Mouse (Mus musculus) MEL (cell line): ENCODE results near the gene Map7d1. TPM values are rescaled to one million over a fixed set of nuclear protein-coding genes. Genes with fewer than 3 reads are reported as not detected.
A peak's percentile ranks its signal among the peaks of the same experiment; 100 is the strongest.
"Not testable (repeated sequence)": the region's sequence is repeated elsewhere in the genome, so short reads cannot be mapped to it uniquely, and the experiment has no call there.

Source experiments
- DNase-seq: peaks from one replicate; pipeline ENCODE4 v3.0.0; 2011; ENCODE audit warnings: low read depth, low spot score
- H3K27ac ChIP-seq: 2 replicates; pipeline ENCODE4 v1.5.1; 2012; ENCODE audit warnings: low read depth, mild to moderate bottlenecking, control low read depth, low read length, moderate library complexity; ENCODE audit not compliant: control insufficient read depth
- H3K27me3 ChIP-seq, 2 experiments: fragments of 150-350 bp in 1 of 2; sonication (generic) in 1 of 2; 2 replicates each; pipeline ENCODE4 v1.6.1; 2012; ENCODE audit warnings: low read length in 2 of 2, mild to moderate bottlenecking in 2 of 2, improper control_type of control experiment in 1 of 2, moderate library complexity in 1 of 2; ENCODE audit not compliant: insufficient read depth in 2 of 2, control insufficient read depth in 1 of 2
- H3K36me3 ChIP-seq, 2 experiments: 2 replicates each; pipeline ENCODE4 v1.6.1; 2012 to 2014; ENCODE audit warnings: low read length in 2 of 2, improper control_type of control experiment in 1 of 2, inconsistent platforms in 1 of 2, mild to moderate bottlenecking in 1 of 2; ENCODE audit not compliant: insufficient read depth in 2 of 2, control insufficient read depth in 1 of 2
- H3K4me1 ChIP-seq, 2 experiments: fragments of 150-350 bp in 1 of 2; sonication (generic) in 1 of 2; 2 replicates each; pipeline ENCODE4 v1.6.1; 2012; ENCODE audit warnings: low read length in 2 of 2, improper control_type of control experiment in 1 of 2, mild to moderate bottlenecking in 1 of 2; ENCODE audit not compliant: insufficient read depth in 2 of 2, control insufficient read depth in 1 of 2
- H3K4me3 ChIP-seq, 2 experiments: fragments of 150-350 bp in 1 of 2; sonication (generic) in 1 of 2; 2 replicates each; pipeline ENCODE4 v1.5.1; 2012; ENCODE audit warnings: low read depth in 2 of 2, low read length in 2 of 2, mild to moderate bottlenecking in 2 of 2, moderate library complexity in 2 of 2, control low read depth in 1 of 2, improper control_type of control experiment in 1 of 2; ENCODE audit not compliant: control insufficient read depth in 1 of 2, insufficient read depth in 1 of 2
- H3K79me2 ChIP-seq: 2 replicates; pipeline ENCODE4 v1.6.1; 2012; ENCODE audit warnings: mild to moderate bottlenecking, low read length, moderate library complexity; ENCODE audit not compliant: control insufficient read depth, poor library complexity, insufficient read depth
- H3K9ac ChIP-seq: 2 replicates; pipeline ENCODE4 v1.6.1; 2012; ENCODE audit warnings: low read depth, mild to moderate bottlenecking, control low read depth, low read length, moderate library complexity; ENCODE audit not compliant: control insufficient read depth, poor library complexity, severe bottlenecking
- H3K9me3 ChIP-seq: fragments of 150-350 bp; sonication (generic); replicated peaks from 2 replicates; pipeline ENCODE4 v1.6.1; 2012; ENCODE audit warnings: mild to moderate bottlenecking, low read length, improper control_type of control experiment, moderate library complexity; ENCODE audit not compliant: insufficient read depth
- CHD1 ChIP-seq: IDR thresholded peaks from 2 replicates; pipeline ENCODE4 v1.6.1; 2012; ENCODE audit warnings: low read depth, mild to moderate bottlenecking, inconsistent platforms, low read length, improper control_type of control experiment
- JUND ChIP-seq: IDR thresholded peaks from 2 replicates; pipeline ENCODE4 v1.6.1; 2011; ENCODE audit warnings: low read depth, mild to moderate bottlenecking, improper control_type of control experiment, low read length
- MEF2A ChIP-seq: IDR thresholded peaks from 2 replicates; pipeline ENCODE4 v1.6.1; 2014; ENCODE audit warnings: low read depth, mild to moderate bottlenecking, inconsistent platforms, low read length, improper control_type of control experiment; ENCODE audit not compliant: poor library complexity, insufficient replicate concordance, severe bottlenecking; ENCODE audit errors: extremely low read depth
- MXI1 ChIP-seq: IDR thresholded peaks from 2 replicates; pipeline ENCODE4 v1.6.1; 2011; ENCODE audit warnings: mild to moderate bottlenecking, low read depth, low read length, improper control_type of control experiment
- MYB ChIP-seq: IDR thresholded peaks from 2 replicates; pipeline ENCODE4 v1.6.1; 2011; ENCODE audit warnings: mild to moderate bottlenecking, low read depth, low read length, improper control_type of control experiment
- NELFE ChIP-seq: IDR thresholded peaks from 2 replicates; pipeline ENCODE4 v1.6.1; 2011; ENCODE audit warnings: low read depth, low read length, improper control_type of control experiment
- POLR2AphosphoS2 ChIP-seq: IDR thresholded peaks from 2 replicates; pipeline ENCODE4 v1.6.1; 2011; ENCODE audit warnings: low read length, improper control_type of control experiment
- RAD21 ChIP-seq: IDR thresholded peaks from 2 replicates; pipeline ENCODE4 v1.6.1; 2011; ENCODE audit warnings: mild to moderate bottlenecking, low read depth, low read length, improper control_type of control experiment
- SIN3A ChIP-seq: IDR thresholded peaks from 2 replicates; pipeline ENCODE4 v1.6.1; 2012; ENCODE audit warnings: low read length, improper control_type of control experiment, inconsistent platforms
- TBP ChIP-seq: IDR thresholded peaks from 2 replicates; pipeline ENCODE4 v1.8.0; 2011; ENCODE audit warnings: low read depth, low read length, improper control_type of control experiment
- TCF12 ChIP-seq: IDR thresholded peaks from 2 replicates; pipeline ENCODE4 v1.6.1; 2014; ENCODE audit warnings: low read depth, mild to moderate bottlenecking, inconsistent platforms, low read length, improper control_type of control experiment, moderate library complexity
- USF1 ChIP-seq: IDR thresholded peaks from 2 replicates; pipeline ENCODE4 v1.6.1; 2014; ENCODE audit warnings: low read depth, mild to moderate bottlenecking, inconsistent platforms, low read length, improper control_type of control experiment, moderate library complexity
- polyA plus RNA-seq, 2 experiments: library from polyadenylated mRNA; stranded (reverse) in 1 of 2; unstranded in 1 of 2; fragments of >175 nt in 1 of 2; fragments of >200 nt in 1 of 2; gene quantifications; 2 replicates each; pipeline versions ENCODE4 v1.2.1 to v1.2.4; 2012; ENCODE audit warnings: low replicate concordance in 2 of 2, low read depth in 1 of 2; ENCODE audit not compliant: insufficient read length in 2 of 2, insufficient read depth in 1 of 2, missing spikeins in 1 of 2
- total RNA-seq: library from RNA; depleted of rRNA; stranded (reverse); fragments of 300-350 nt; gene quantifications from 2 replicates; pipeline ENCODE4 v1.2.3, GENCODE M21; 2012

Map7d1 gene
- total and polyA plus RNA-seq, 3 experiments, result 15.4 to 58.2 TPM; not detected in 1

DNA sequence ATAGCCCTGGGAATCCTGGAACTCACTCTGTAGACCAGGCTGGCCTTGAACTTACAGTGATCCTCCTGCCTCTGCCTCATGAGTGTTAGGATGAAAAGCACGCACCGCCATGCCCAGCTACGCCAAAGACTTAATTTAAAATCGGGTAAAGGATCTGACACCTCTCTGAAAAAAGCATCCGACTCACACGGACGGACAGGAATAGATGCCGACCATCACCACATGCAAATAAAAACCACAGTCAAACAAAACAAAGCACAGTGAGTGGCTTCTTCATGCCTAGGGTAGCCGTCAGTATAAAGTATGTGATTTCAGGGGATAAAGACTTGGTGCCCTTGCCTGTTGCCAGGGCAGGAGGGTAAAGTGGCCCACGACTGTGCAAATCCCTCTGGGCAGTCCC is 36.1 kb downstream of the Map7d1 start:
- peaks cover 3% of the 10 kb centered on the region for H3K79me2 ChIP-seq
- no peaks in the 10 kb centered on the region for H3K27me3 ChIP-seq
- H3K4me3 ChIP-seq, result no peak overlapping the region
- DNase-seq, result no peak
- H3K4me1 ChIP-seq, result peaks cover 0 to 5% of the 10 kb centered on the region in 2 experiments; a peak in 3 of 4 replicates
- H3K27ac ChIP-seq, result no peak overlapping the region
- no peak overlapping the region for H3K9ac ChIP-seq
- no peaks in the 10 kb centered on the region for H3K9me3 ChIP-seq
- peaks cover 0 to 4% of the 10 kb centered on the region in 2 experiments; a peak in 2 of 4 replicates for H3K36me3 ChIP-seq
- no peak for TF ChIP-seq JUND
- TF ChIP-seq CHD1, result no peak
- TF ChIP-seq MXI1, result no peak
- TF ChIP-seq NELFE, result no peak

DNA sequence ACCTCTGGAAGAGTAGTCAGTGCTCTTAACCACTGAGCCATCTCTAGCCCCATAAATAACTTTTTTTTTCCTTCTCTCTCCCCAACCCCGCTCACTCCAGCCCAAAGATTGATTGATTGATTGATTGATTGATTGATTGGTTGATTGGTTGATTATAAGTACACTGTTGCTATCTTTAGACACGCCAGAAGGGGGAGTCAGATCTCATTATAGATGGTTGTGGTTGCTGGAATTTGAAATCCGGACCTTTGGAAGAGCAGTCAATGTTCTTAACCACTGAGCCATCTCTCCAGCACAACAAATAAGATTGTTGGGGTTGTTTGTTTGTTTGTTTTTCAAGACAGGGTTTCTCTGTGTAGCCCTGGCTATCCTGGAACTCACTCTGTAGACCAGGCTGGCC is 36.6 kb downstream of the Map7d1 start:
- not testable (repeated sequence) for H3K27me3 ChIP-seq, DNase-seq

DNA sequence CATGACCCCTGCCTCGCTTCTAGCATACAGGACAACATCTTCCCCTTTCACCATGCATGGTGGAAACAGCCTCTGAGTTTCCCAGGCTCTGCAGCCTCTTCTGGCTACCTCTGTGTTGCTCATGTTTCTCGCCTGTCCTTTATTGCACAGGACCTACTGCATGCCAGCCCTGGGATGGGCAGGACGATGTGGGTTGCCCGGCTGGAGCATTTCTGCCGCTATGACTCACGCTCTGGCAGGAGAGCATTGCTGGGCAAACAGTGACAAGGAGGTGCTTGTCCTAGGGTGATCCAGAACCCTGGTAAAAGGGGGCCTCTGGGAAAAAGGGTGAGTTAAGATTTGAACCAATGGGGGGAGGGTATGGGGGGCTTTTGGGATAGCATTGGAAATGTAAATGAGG is 38.4 kb downstream of the Map7d1 start:
- H3K4me1 ChIP-seq, result peaks cover 0 to 5% of the 10 kb centered on the region in 2 experiments; a peak in 3 of 4 replicates
- H3K27ac ChIP-seq, result no peak overlapping the region
- no peak for DNase-seq
- H3K4me3 ChIP-seq, result no peak overlapping the region
- no peak for TF ChIP-seq POLR2AphosphoS2
- TF ChIP-seq RAD21, result no peak
- TF ChIP-seq SIN3A, result no peak
- H3K9ac ChIP-seq, result no peak overlapping the region
- peaks cover 3% of the 10 kb centered on the region for H3K79me2 ChIP-seq
- no peaks in the 10 kb centered on the region for H3K27me3 ChIP-seq
- peaks cover 0 to 4% of the 10 kb centered on the region in 2 experiments; a peak in 2 of 4 replicates for H3K36me3 ChIP-seq
- no peaks in the 10 kb centered on the region for H3K9me3 ChIP-seq

More for the DNA sequence above, 36.6 kb downstream of the Map7d1 start:
- H3K27ac ChIP-seq, H3K9me3 ChIP-seq, H3K4me3 ChIP-seq, H3K9ac ChIP-seq, H3K4me1 ChIP-seq, H3K36me3 ChIP-seq, H3K79me2 ChIP-seq: not testable (repeated sequence)

- Histone ChIP-seq H3K9ac (no peak overlapping the region), H3K9me3 (no peaks in the 10 kb centered on the region), H3K79me2 (peaks cover 6% of the 10 kb centered on the region), H3K36me3 (peaks cover 0 to 3% of the 10 kb centered on the region in 2 experiments; a peak in 1 of 4 replicates), H3K27ac (no peak overlapping the region), H3K27me3 (no peaks in the 10 kb centered on the region), H3K4me1 (peaks cover 0 to 9% of the 10 kb centered on the region in 2 experiments), H3K4me3 (no peak overlapping the region)
- TF ChIP-seq MEF2A (no peak), USF1 (no peak), TBP (no peak), MYB (no peak), TCF12 (no peak)
- peak; percentile 37 for DNase-seq
Measured at GRCm38 (mm10) chr4:126207081-126207480, 49.1 kb downstream of the Map7d1 start.
